Mouse (Mus musculus) C2C12 (cell line): ENCODE results near the gene Rab3ip.

Source experiments
- CEBPB ChIP-seq: IDR thresholded peaks from one replicate; pipeline ENCODE4 v1.6.1; 2011; ENCODE audit warnings: low read depth, mild to moderate bottlenecking, control low read depth, moderate library complexity
- CTCF ChIP-seq: IDR thresholded peaks from one replicate; pipeline ENCODE4 v1.5.1; 2011; ENCODE audit not compliant: control insufficient read depth, insufficient read depth, insufficient read length
- FOSL1 ChIP-seq: IDR thresholded peaks from one replicate; pipeline ENCODE4 v1.8.0; 2011; ENCODE audit warnings: mild to moderate bottlenecking, low read length; ENCODE audit not compliant: poor library complexity, insufficient read depth, severe bottlenecking
- MYOD1 ChIP-seq: IDR thresholded peaks from one replicate; pipeline ENCODE4 v1.6.1; 2011; ENCODE audit warnings: low read depth; ENCODE audit not compliant: control insufficient read depth, insufficient read length
- MYOG ChIP-seq: IDR thresholded peaks from one replicate; pipeline ENCODE4 v1.6.1; 2011; ENCODE audit not compliant: control insufficient read depth, insufficient read length; ENCODE audit errors: extremely low read depth
- USF1 ChIP-seq: IDR thresholded peaks from one replicate; pipeline ENCODE4 v1.6.1; 2011; ENCODE audit warnings: low read depth, mild to moderate bottlenecking, control low read depth, moderate library complexity

DNA sequence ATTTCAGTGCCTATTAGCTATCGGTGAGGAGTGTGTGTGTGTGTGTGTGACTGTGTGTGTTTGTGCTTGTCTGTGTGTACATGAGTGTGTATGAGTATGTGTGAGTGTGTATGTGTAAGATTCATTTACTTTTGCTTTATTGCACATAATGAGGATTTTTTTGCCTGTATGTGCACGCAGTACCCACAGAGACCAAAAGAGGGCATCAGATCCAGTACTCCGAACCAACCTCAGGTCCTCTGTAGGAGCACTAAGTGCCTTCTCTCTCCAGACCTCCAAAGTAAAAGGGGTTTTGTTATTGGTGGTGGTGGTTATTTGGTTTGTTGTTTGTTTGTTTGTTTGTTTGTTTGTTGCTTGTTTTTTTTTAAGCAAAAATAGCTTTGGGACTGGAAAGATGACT is 30.3 kb upstream of the Rab3ip start:
- no peak for TF ChIP-seq MYOD1
- no peak for TF ChIP-seq CEBPB
- TF ChIP-seq MYOG: no peak
- TF ChIP-seq USF1: no peak
- TF ChIP-seq CTCF: no peak
- TF ChIP-seq FOSL1: no peak
